Mouse (Mus musculus) lung, postnatal 0 days (tissue): ENCODE results near the gene Actn1.

Source experiments
- CTCF ChIP-seq: IDR thresholded peaks from 2 replicates; pipeline ENCODE4 v1.5.1; 2016; ENCODE audit warnings: antibody characterized with exemption, mild to moderate bottlenecking
- EP300 ChIP-seq: IDR thresholded peaks from 2 replicates; pipeline ENCODE4 v1.6.1; 2016; ENCODE audit warnings: antibody characterized with exemption, mild to moderate bottlenecking, control low read depth

DNA sequence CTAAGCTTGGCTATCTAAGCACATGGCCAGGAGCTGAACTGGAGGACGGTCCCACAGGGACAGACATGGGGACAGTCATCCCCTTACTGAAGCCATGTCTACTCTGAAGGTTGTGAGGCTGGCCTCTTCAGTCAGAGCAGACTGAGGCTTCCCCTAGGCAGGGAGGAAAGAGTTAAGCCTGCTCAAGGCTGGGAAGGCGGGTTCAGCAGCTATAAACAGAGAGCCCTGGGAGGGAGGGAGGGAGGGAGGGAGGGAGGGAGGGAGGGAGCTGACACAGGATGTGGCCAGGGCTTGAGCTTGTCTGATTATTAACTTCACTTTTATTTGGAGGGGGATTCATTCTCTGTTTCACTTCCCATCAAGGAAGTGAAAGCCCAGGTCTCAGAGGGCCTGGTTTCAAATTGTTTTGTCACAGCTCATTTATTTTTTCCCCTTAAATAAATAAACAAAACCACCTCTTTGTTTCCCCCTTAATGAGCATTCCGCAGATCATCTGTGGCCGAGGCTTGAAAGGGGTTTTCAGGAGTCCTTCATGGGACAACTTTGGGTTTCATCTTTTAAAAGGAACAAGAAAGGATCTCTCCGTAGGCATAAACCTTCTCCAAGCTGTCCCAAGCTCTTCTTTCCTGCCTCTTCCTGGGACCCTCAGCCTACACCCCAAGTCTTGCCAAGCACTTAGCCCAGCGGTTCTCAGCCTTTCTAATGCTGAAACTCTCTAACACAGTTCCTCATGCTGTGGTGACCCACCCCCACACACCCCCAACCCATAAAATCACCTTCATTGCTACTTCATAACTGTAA lies 129.4 kb downstream of the Actn1 start:
- TF ChIP-seq EP300 (no peak; the same call in 1 of the 2 replicates), CTCF (no peak)
